Mouse (Mus musculus) forebrain, embryonic 11.5 days (tissue): ENCODE results near the gene Brd2. TPM values are rescaled to one million over a fixed set of nuclear protein-coding genes. Genes with fewer than 3 reads are reported as not detected.

Experiments
- ATAC-seq: fragments of 200-750 bp; cut with Nextera tagmentation; replicated peaks from 2 replicates; pipeline ENCODE4 v1.8.0; 2017; ENCODE audit warnings: moderate TSS enrichment; ENCODE audit not compliant: low FRiP score
- DNase-seq: peaks from one replicate; pipeline ENCODE4 v3.0.0-alpha.2; 2017; ENCODE audit warnings: low spot score
- H3K27ac ChIP-seq: fragments of 300-500 bp; sonication (generic); 2 replicates; pipeline ENCODE4 v1.5.1; 2014; ENCODE audit warnings: low read depth, low read length
- H3K27me3 ChIP-seq: fragments of 300-500 bp; sonication (generic); 2 replicates; pipeline ENCODE4 v1.6.1; 2014; ENCODE audit warnings: mild to moderate bottlenecking, low read length, mixed read lengths; ENCODE audit not compliant: control insufficient read depth, insufficient read depth
- H3K36me3 ChIP-seq: fragments of 300-500 bp; sonication (generic); 2 replicates; pipeline ENCODE4 v1.6.1; 2014; ENCODE audit warnings: mild to moderate bottlenecking, low read length, moderate library complexity, mixed read lengths; ENCODE audit not compliant: control insufficient read depth, insufficient read depth
- H3K4me1 ChIP-seq: fragments of 300-500 bp; sonication (generic); replicated peaks from 2 replicates; pipeline ENCODE4 v1.6.1; 2014; ENCODE audit warnings: low read length, mixed read lengths; ENCODE audit not compliant: control insufficient read depth, insufficient read depth
- H3K4me2 ChIP-seq: fragments of 300-500 bp; sonication (generic); 2 replicates; pipeline ENCODE4 v1.6.1; 2014; ENCODE audit warnings: low read depth, mild to moderate bottlenecking, low read length, moderate library complexity, mixed read lengths; ENCODE audit not compliant: severe bottlenecking
- H3K4me3 ChIP-seq: fragments of 300-500 bp; sonication (generic); 2 replicates; pipeline ENCODE4 v1.5.1; 2014; ENCODE audit warnings: low read depth, low read length
- H3K9ac ChIP-seq: fragments of 300-500 bp; sonication (generic); 2 replicates; pipeline ENCODE4 v1.6.1; 2014; ENCODE audit warnings: low read length
- H3K9me3 ChIP-seq: fragments of 300-500 bp; sonication (generic); 2 replicates; pipeline ENCODE4 v1.6.1; 2016; ENCODE audit warnings: low read length, mixed read lengths; ENCODE audit not compliant: control insufficient read depth
- WGBS: fragments of 180-500 bp; shearing (Covaris S2); extraction: QIAGEN DNeasy Blood & Tissue Kit; methylation state at CpG from one replicate; pipeline ENCODE4 v1.1.7; 2014; 5-methylcytosine and 5-hydroxymethylcytosine counted together
- polyA plus RNA-seq: library from polyadenylated mRNA; unstranded; fragments of >200 nt; fragmentation: Nextera tagmentation; extraction: Ambion mirVana; gene quantifications from 2 replicates; pipeline ENCODE4 v1.2.1, GENCODE M21; 2014

The Brd2 gene
- polyA plus RNA-seq, 1 experiment from 2014 or later: 152 TPM

- H3K4me1 ChIP-seq: peaks cover 8% of the 10 kb centered on the region
- no peak overlapping the region; the same call in 1 of the 2 replicates for H3K9ac ChIP-seq
- peak overlapping the region; percentile 31; the same call in 1 of the 2 replicates for H3K4me2 ChIP-seq
- 0 out of 2 replicates have a peak, but pooled peaks cover 2% of the 10 kb centered on the region for H3K27me3 ChIP-seq
- no peak for ATAC-seq
- WGBS: 25% methylated on average over 13 of the region's 13 CpGs
- no peak overlapping the region for H3K27ac ChIP-seq
- no peaks in the 10 kb centered on the region; the same call in 1 of the 2 replicates for H3K36me3 ChIP-seq
- no peak overlapping the region for H3K4me3 ChIP-seq
- DNase-seq: no peak
- no peaks in the 10 kb centered on the region for H3K9me3 ChIP-seq
These were observed 6.0 kb upstream of the Brd2 start for GRCm38 (mm10) chr17:34128264-34128937.

- Histone ChIP-seq H3K4me1 (peaks cover 11% of the 10 kb centered on the region), H3K36me3 (no peaks in the 10 kb centered on the region; the same call in 1 of the 2 replicates), H3K27me3 (0 out of 2 replicates have a peak, but pooled peaks cover 2% of the 10 kb centered on the region), H3K9ac (no peak overlapping the region), H3K4me2 (no peak overlapping the region), H3K4me3 (no peak overlapping the region), H3K9me3 (no peaks in the 10 kb centered on the region), H3K27ac (no peak overlapping the region)
- DNase-seq: no peak
- 12% methylated on average over 6 of the region's 6 CpGs for WGBS
- no peak for ATAC-seq
These were observed 5.0 kb upstream of the Brd2 start for GRCm38 (mm10) chr17:34127475-34127874.

- Histone ChIP-seq H3K4me3 (no peak overlapping the region), H3K4me1 (peaks cover 11% of the 10 kb centered on the region), H3K9ac (no peak overlapping the region), H3K36me3 (no peaks in the 10 kb centered on the region; the same call in 1 of the 2 replicates), H3K9me3 (no peaks in the 10 kb centered on the region), H3K27me3 (0 out of 2 replicates have a peak, but pooled peaks cover 2% of the 10 kb centered on the region), H3K4me2 (no peak overlapping the region), H3K27ac (0 out of 2 replicates have a peak overlapping the region, but pooled peaks have one; percentile 3)
- ATAC-seq: no peak
- no peak for DNase-seq
- WGBS: 64% methylated on average over 9 of the region's 9 CpGs
These were observed 4.5 kb upstream of the Brd2 start for GRCm38 (mm10) chr17:34126826-34127420.

GRCm38 (mm10) chr17:34124649-34125048 is 2.2 kb upstream of the Brd2 start:
- no peak overlapping the region for H3K4me3 ChIP-seq

GRCm38 (mm10) chr17:34123518-34123917 is 1.1 kb upstream of the Brd2 start:
- WGBS: 10% methylated on average over 2 of the region's 2 CpGs
- no peak for ATAC-seq
- no peak for DNase-seq

More at GRCm38 (mm10) chr17:34124649-34125048, 2.2 kb upstream of the Brd2 start:
- ATAC-seq (no peak), DNase-seq (no peak)
- no peaks in the 10 kb centered on the region for H3K9me3 ChIP-seq
- no peak overlapping the region for H3K27ac ChIP-seq
- H3K27me3 ChIP-seq: 0 out of 2 replicates have a peak, but pooled peaks cover 2% of the 10 kb centered on the region
- H3K36me3 ChIP-seq: no peaks in the 10 kb centered on the region; the same call in 1 of the 2 replicates
- H3K9ac ChIP-seq: no peak overlapping the region
- H3K4me1 ChIP-seq: peaks cover 11% of the 10 kb centered on the region
- H3K4me2 ChIP-seq: no peak overlapping the region
- 89% methylated on average over 6 of the region's 6 CpGs for WGBS

GRCm38 (mm10) chr17:34123111-34123510 is 677 bp upstream of the Brd2 start:
- H3K4me2 ChIP-seq: peak overlapping the region; percentile 95
- no peaks in the 10 kb centered on the region; the same call in 1 of the 2 replicates for H3K36me3 ChIP-seq
- DNase-seq (no peak), ATAC-seq (no peak)
- WGBS: 3% methylated on average over 7 of the region's 7 CpGs
- peaks cover 6% of the 10 kb centered on the region; the same call in 1 of the 2 replicates for H3K4me1 ChIP-seq
- no peaks in the 10 kb centered on the region for H3K9me3 ChIP-seq
- peak overlapping the region; percentile 100 for H3K9ac ChIP-seq
- H3K4me3 ChIP-seq: peak overlapping the region; percentile 100
- H3K27ac ChIP-seq: peak overlapping the region; percentile 100
- no peaks in the 10 kb centered on the region for H3K27me3 ChIP-seq

More at GRCm38 (mm10) chr17:34123518-34123917, 1.1 kb upstream of the Brd2 start:
- H3K36me3 ChIP-seq: no peaks in the 10 kb centered on the region; the same call in 1 of the 2 replicates
- H3K27ac ChIP-seq: peak overlapping the region; percentile 100
- peak overlapping the region; percentile 100 for H3K4me3 ChIP-seq
- peak overlapping the region; percentile 100 for H3K9ac ChIP-seq
- H3K4me1 ChIP-seq: peaks cover 6% of the 10 kb centered on the region; the same call in 1 of the 2 replicates
- H3K27me3 ChIP-seq: no peaks in the 10 kb centered on the region
- no peaks in the 10 kb centered on the region for H3K9me3 ChIP-seq
- peak overlapping the region; percentile 95 for H3K4me2 ChIP-seq

- DNase-seq (no peak), ATAC-seq (peak; percentile 12; the same call in 1 of the 2 replicates)
- 2% methylated on average over 8 of the region's 10 CpGs for WGBS
- H3K4me2 ChIP-seq: peak overlapping the region; percentile 95
- H3K27ac ChIP-seq: peak overlapping the region; percentile 100
- H3K9ac ChIP-seq: peak overlapping the region; percentile 100
- no peaks in the 10 kb centered on the region for H3K27me3 ChIP-seq
- H3K4me3 ChIP-seq: peak overlapping the region; percentile 100
- H3K4me1 ChIP-seq: peaks cover 10% of the 10 kb centered on the region; the same call in 1 of the 2 replicates
- H3K36me3 ChIP-seq: peaks cover under 1% of the 10 kb centered on the region
- no peaks in the 10 kb centered on the region for H3K9me3 ChIP-seq
These were observed 601 bp downstream of the Brd2 start for GRCm38 (mm10) chr17:34121879-34122187.

- ATAC-seq: peak; percentile 26
- H3K4me2 ChIP-seq: peak overlapping the region; percentile 95
- no peaks in the 10 kb centered on the region for H3K27me3 ChIP-seq
- under 1% methylated on average over 30 of the region's 35 CpGs for WGBS
- H3K9me3 ChIP-seq: no peaks in the 10 kb centered on the region
- peaks cover 15% of the 10 kb centered on the region; the same call in 1 of the 2 replicates for H3K4me1 ChIP-seq
- H3K9ac ChIP-seq: peak overlapping the region; percentile 100
- peak overlapping the region; percentile 100 for H3K27ac ChIP-seq
- H3K4me3 ChIP-seq: peak overlapping the region; percentile 100
- H3K36me3 ChIP-seq: peaks cover 6% of the 10 kb centered on the region
- peak; percentile 90 for DNase-seq
These were observed 1.1 kb downstream of the Brd2 start for GRCm38 (mm10) chr17:34121172-34121878.
